Mouse (Mus musculus): ENCODE measurements around the gene Cdhr5. TPM values are rescaled to one million over a fixed set of nuclear protein-coding genes. Genes with fewer than 3 reads are reported as not detected.

Gene Cdhr5
- polyA plus RNA-seq, 1 experiment from 2014 or later = 0.15 TPM

GRCm38 (mm10) chr7:141220377-141220776, 56.2 kb downstream of the Cdhr5 start:
- no peaks in the 10 kb centered on the region for H3K9me3 ChIP-seq (ENCODE audit: control insufficient read depth, low read length)
- ATAC-seq (ENCODE audit: low read depth) = no peak
- H3K9ac ChIP-seq (ENCODE audit: low read length) = peak overlapping the region; percentile 76; the same call in 1 of the 2 replicates
- no peaks in the 10 kb centered on the region; the same call in 1 of the 2 replicates for H3K36me3 ChIP-seq (ENCODE audit: control insufficient read depth, insufficient read depth, low read length)
- WGBS = 64% methylated on average over 1 of the region's 1 CpGs
- H3K27ac ChIP-seq (ENCODE audit: low read length) = no peak overlapping the region
- no peaks in the 10 kb centered on the region for H3K27me3 ChIP-seq (ENCODE audit: control insufficient read depth, insufficient read depth, low read depth, low read length)
- H3K4me1 ChIP-seq (replicated peaks; ENCODE audit: control insufficient read depth, insufficient read depth, low read length) = peaks cover 40% of the 10 kb centered on the region
- peak overlapping the region; percentile 61 for H3K4me3 ChIP-seq (ENCODE audit: low read length)
- peak overlapping the region; percentile 94; the same call in 1 of the 2 replicates for H3K4me2 ChIP-seq (ENCODE audit: low read depth, low read length)

- no peak overlapping the region for H3K9ac ChIP-seq (ENCODE audit: low read length)
- peaks cover 43% of the 10 kb centered on the region for H3K4me1 ChIP-seq (replicated peaks; ENCODE audit: control insufficient read depth, insufficient read depth, low read length)
- WGBS = 81% methylated on average over 1 of the region's 1 CpGs
These were observed 57.0 kb downstream of the Cdhr5 start for GRCm38 (mm10) chr7:141219558-141220099.

More at GRCm38 (mm10) chr7:141219558-141220099, 57.0 kb downstream of the Cdhr5 start:
- no peaks in the 10 kb centered on the region for H3K9me3 ChIP-seq (ENCODE audit: control insufficient read depth, low read length)
- H3K36me3 ChIP-seq (ENCODE audit: control insufficient read depth, insufficient read depth, low read length) = no peaks in the 10 kb centered on the region; the same call in 1 of the 2 replicates
- no peak for ATAC-seq (ENCODE audit: low read depth)
- H3K27me3 ChIP-seq (ENCODE audit: control insufficient read depth, insufficient read depth, low read depth, low read length) = no peaks in the 10 kb centered on the region
- no peak overlapping the region for H3K4me3 ChIP-seq (ENCODE audit: low read length)
- no peak overlapping the region for H3K4me2 ChIP-seq (ENCODE audit: low read depth, low read length)
- H3K27ac ChIP-seq (ENCODE audit: low read length) = no peak overlapping the region

MicroRNAs within 50 kb of the gene (microRNA counts, 519-probe panel; counts per million panel counts)
- microRNA mmu-miR-210 = 3,550 counts per million, percentile 71 among the panel's probes with 10 or more counts

Small RNA genes within 50 kb of the gene (microRNA-seq; reads per million reads assigned to microRNA genes)
- gene Mir210 = 399 reads per million, percentile 66 among the genes with 10 or more reads in this experiment

Other genes starting within 250 kb of the Cdhr5 start
- not detected in 2 replicates for gene Gm17387, start 247.7 kb downstream of the Cdhr5 start, polyA plus RNA-seq (2015; fragmentation: Nextera tagmentation; extraction: Ambion mirVana)
- 3.2 and 3.8 TPM in 2 replicates for gene B4galnt4, start 215.7 kb downstream of the Cdhr5 start, polyA plus RNA-seq (2015; fragmentation: Nextera tagmentation; extraction: Ambion mirVana)
- 16.6 and 18.5 TPM in 2 replicates for gene Pkp3, start 198.6 kb downstream of the Cdhr5 start, polyA plus RNA-seq (2015; fragmentation: Nextera tagmentation; extraction: Ambion mirVana)
- gene Sigirr, start 176.2 kb downstream of the Cdhr5 start, polyA plus RNA-seq (2015; fragmentation: Nextera tagmentation; extraction: Ambion mirVana) = 17.7 and 20.4 TPM in 2 replicates
- gene Ano9, start 159.0 kb downstream of the Cdhr5 start, polyA plus RNA-seq (2015; fragmentation: Nextera tagmentation; extraction: Ambion mirVana) = 6.7 and 6.9 TPM in 2 replicates
- 60.3 and 65.2 TPM in 2 replicates for gene Ptdss2, start 154.4 kb downstream of the Cdhr5 start, polyA plus RNA-seq (2015; fragmentation: Nextera tagmentation; extraction: Ambion mirVana)
- gene Rnh1, start 103.9 kb downstream of the Cdhr5 start, polyA plus RNA-seq (2015; fragmentation: Nextera tagmentation; extraction: Ambion mirVana) = 153 and 165 TPM in 2 replicates
- gene Hras, start 82.8 kb downstream of the Cdhr5 start, polyA plus RNA-seq (2015; fragmentation: Nextera tagmentation; extraction: Ambion mirVana) = 48.5 and 48.8 TPM in 2 replicates
- gene Lrrc56, start 82.6 kb downstream of the Cdhr5 start, polyA plus RNA-seq (2015; fragmentation: Nextera tagmentation; extraction: Ambion mirVana) = 8.6 and 8.9 TPM in 2 replicates
- 1.3 and 1.4 TPM in 2 replicates for gene Lmntd2, start 62.7 kb downstream of the Cdhr5 start, polyA plus RNA-seq (2015; fragmentation: Nextera tagmentation; extraction: Ambion mirVana)
- 69.4 and 86.6 TPM in 2 replicates for gene Rassf7, start 60.9 kb downstream of the Cdhr5 start, polyA plus RNA-seq (2015; fragmentation: Nextera tagmentation; extraction: Ambion mirVana)
- gene Phrf1, start 48.0 kb downstream of the Cdhr5 start, polyA plus RNA-seq (2015; fragmentation: Nextera tagmentation; extraction: Ambion mirVana) = 72.3 and 77.2 TPM in 2 replicates
- gene Irf7, start 10.3 kb downstream of the Cdhr5 start, polyA plus RNA-seq (2015; fragmentation: Nextera tagmentation; extraction: Ambion mirVana) = 3.4 and 4.8 TPM in 2 replicates
- gene Sct, start 2.3 kb upstream of the Cdhr5 start, polyA plus RNA-seq (2015; fragmentation: Nextera tagmentation; extraction: Ambion mirVana) = 2.0 and 2.6 TPM in 2 replicates
- gene Drd4, start 15.2 kb upstream of the Cdhr5 start, polyA plus RNA-seq (2015; fragmentation: Nextera tagmentation; extraction: Ambion mirVana) = 0.11 and 0.43 TPM in 2 replicates
- 52.7 and 53.6 TPM in 2 replicates for gene Deaf1, start 50.9 kb upstream of the Cdhr5 start, polyA plus RNA-seq (2015; fragmentation: Nextera tagmentation; extraction: Ambion mirVana)
- 45.1 and 50.2 TPM in 2 replicates for gene Tmem80, start 51.0 kb upstream of the Cdhr5 start, polyA plus RNA-seq (2015; fragmentation: Nextera tagmentation; extraction: Ambion mirVana)
- 37.4 and 42.6 TPM in 2 replicates for gene Eps8l2, start 62.1 kb upstream of the Cdhr5 start, polyA plus RNA-seq (2015; fragmentation: Nextera tagmentation; extraction: Ambion mirVana)
- 279 and 283 TPM in 2 replicates for gene Taldo1, start 115.4 kb upstream of the Cdhr5 start, polyA plus RNA-seq (2015; fragmentation: Nextera tagmentation; extraction: Ambion mirVana)
- 54.0 and 57.0 TPM in 2 replicates for gene Gatd1, start 137.3 kb upstream of the Cdhr5 start, polyA plus RNA-seq (2015; fragmentation: Nextera tagmentation; extraction: Ambion mirVana)
- 0.79 TPM in 2 replicates for gene Cend1, start 152.7 kb upstream of the Cdhr5 start, polyA plus RNA-seq (2015; fragmentation: Nextera tagmentation; extraction: Ambion mirVana)
- 21.7 and 24.5 TPM in 2 replicates for gene Slc25a22, start 161.1 kb upstream of the Cdhr5 start, polyA plus RNA-seq (2015; fragmentation: Nextera tagmentation; extraction: Ambion mirVana)
- gene Pidd1, start 167.2 kb upstream of the Cdhr5 start, polyA plus RNA-seq (2015; fragmentation: Nextera tagmentation; extraction: Ambion mirVana) = 14.4 and 15.4 TPM in 2 replicates
- gene Rplp2, start 170.6 kb upstream of the Cdhr5 start, polyA plus RNA-seq (2015; fragmentation: Nextera tagmentation; extraction: Ambion mirVana) = 1,124 and 1,266 TPM in 2 replicates
- gene Pnpla2, start 178.4 kb upstream of the Cdhr5 start, polyA plus RNA-seq (2015; fragmentation: Nextera tagmentation; extraction: Ambion mirVana) = 42.9 and 46.2 TPM in 2 replicates
- 39.3 and 42.0 TPM in 2 replicates for gene Cracr2b, start 184.3 kb upstream of the Cdhr5 start, polyA plus RNA-seq (2015; fragmentation: Nextera tagmentation; extraction: Ambion mirVana)
- gene Cd151, start 190.6 kb upstream of the Cdhr5 start, polyA plus RNA-seq (2015; fragmentation: Nextera tagmentation; extraction: Ambion mirVana) = 36.4 and 39.3 TPM in 2 replicates
- 59.9 and 61.3 TPM in 2 replicates for gene Polr2l, start 198.3 kb upstream of the Cdhr5 start, polyA plus RNA-seq (2015; fragmentation: Nextera tagmentation; extraction: Ambion mirVana)
- 88.3 and 91.2 TPM in 2 replicates for gene Tspan4, start 198.5 kb upstream of the Cdhr5 start, polyA plus RNA-seq (2015; fragmentation: Nextera tagmentation; extraction: Ambion mirVana)

Data from lung, embryonic 16.5 days (tissue).